Mouse (Mus musculus): ENCODE measurements around the gene Mettl4.
"Not testable (repeated sequence)": the region's sequence is repeated elsewhere in the genome, so short reads cannot be mapped to it uniquely, and the experiment has no call there.

Mettl4 gene

GRCm38 (mm10) chr17:94749466-94750135, at the start of gene Mettl4:
Gene Mettl4, minus strand, starts transcription at chr17:94750019.
- DNase-seq (ENCODE audit: low spot score): peak; percentile 91

- no peak for DNase-seq (ENCODE audit: low spot score)
Observed at GRCm38 (mm10) chr17:94778871-94779482, 29.2 kb upstream of the Mettl4 start.

GRCm38 (mm10) chr17:94768491-94768890, 18.7 kb upstream of the Mettl4 start:
- no peak for DNase-seq (ENCODE audit: low spot score)

GRCm38 (mm10) chr17:94764711-94765110, 14.9 kb upstream of the Mettl4 start:
- no peak for DNase-seq (ENCODE audit: low spot score)

- no peak for DNase-seq (ENCODE audit: low spot score)
Observed at GRCm38 (mm10) chr17:94764011-94764410, 14.2 kb upstream of the Mettl4 start.

- no peak for DNase-seq (ENCODE audit: low spot score)
Observed at GRCm38 (mm10) chr17:94762405-94762804, 12.6 kb upstream of the Mettl4 start.

GRCm38 (mm10) chr17:94750136-94750729, 414 bp upstream of the Mettl4 start:
- no peak for DNase-seq (ENCODE audit: low spot score)

GRCm38 (mm10) chr17:94738173-94738572, 11.6 kb downstream of the Mettl4 start:
- DNase-seq (ENCODE audit: low spot score): no peak

- DNase-seq (ENCODE audit: low spot score): no peak
Observed at GRCm38 (mm10) chr17:94735885-94736284, 13.9 kb downstream of the Mettl4 start.

GRCm38 (mm10) chr17:94735437-94735836, 14.4 kb downstream of the Mettl4 start:
- DNase-seq (ENCODE audit: low spot score): no peak

- not testable (repeated sequence) for DNase-seq (ENCODE audit: low spot score)
Observed at GRCm38 (mm10) chr17:94730416-94730815, 19.4 kb downstream of the Mettl4 start.

- no peak for DNase-seq (ENCODE audit: low spot score)
Observed at GRCm38 (mm10) chr17:94726750-94727149, 23.1 kb downstream of the Mettl4 start.

- DNase-seq (ENCODE audit: low spot score): no peak
Observed at GRCm38 (mm10) chr17:94673515-94674317, 76.1 kb downstream of the Mettl4 start.

All from ovary, postnatal 36 days (tissue).